Mouse (Mus musculus): ENCODE measurements around the gene Cox10. TPM values are rescaled to one million over a fixed set of nuclear protein-coding genes. Genes with fewer than 3 reads are reported as not detected.

Cox10 gene
- total RNA-seq, 2 experiments from 2014 or later: 22.1 to 24.5 TPM

Other genes starting within 250 kb of the Cox10 start
- gene Hs3st3b1, start 157.2 kb downstream of the Cox10 start, total RNA-seq (2021): under 1 TPM; 0.52 to 0.63 TPM